Mouse (Mus musculus) liver, adult 2 months (tissue): Measurements from ENCODE around the gene Itsn1.

Experiments used
- CTCF ChIP-seq: fragments of 200-500 bp; IDR thresholded peaks from 2 replicates; pipeline ENCODE4 v1.5.1; 2011; ENCODE audit warnings: low read depth, low read length, control low read depth
- POLR2A ChIP-seq: fragments of 200-500 bp; IDR thresholded peaks from 2 replicates; pipeline ENCODE4 v1.6.1; 2011; ENCODE audit warnings: low read length, control low read depth; ENCODE audit not compliant: insufficient read depth; ENCODE audit errors: extremely low read depth

- TF ChIP-seq CTCF (no peak), POLR2A (no peak)
Observed at GRCm38 (mm10) chr16:91736046-91736816, 7.2 kb downstream of the Itsn1 start.
